Comparison of ENCODE assay signal across 8 mouse cellular contexts in the genomic region with DNA sequence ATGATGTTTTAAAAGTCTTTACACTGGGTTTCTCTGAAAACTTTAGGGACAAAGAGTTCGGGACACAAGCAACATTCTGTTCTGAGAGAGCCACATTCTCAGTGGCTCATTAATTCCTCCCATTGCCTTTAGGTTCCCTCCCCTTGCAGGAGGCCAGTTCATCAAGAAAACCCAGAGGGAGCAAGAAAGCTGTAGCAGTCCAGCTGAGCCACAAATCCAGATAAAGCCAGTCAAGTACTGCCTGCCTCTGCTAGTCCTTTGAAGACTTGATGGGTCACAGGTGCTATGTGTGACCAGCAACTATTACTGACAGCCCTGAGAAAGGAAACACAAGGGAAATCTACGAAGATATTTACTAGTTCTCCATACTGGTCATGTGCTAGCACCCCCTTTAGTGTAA.
A peak's percentile ranks its signal among the peaks of the same experiment; 100 is the strongest.
DNase-seq lines count a peak whose midpoint lies in the region; ATAC-seq lines count a peak whose summit lies in the region.

No protein-coding gene starts in this region.

- H3K36me3 ChIP-seq in forebrain, embryonic 14.5 days (ENCODE audit: control insufficient read depth, insufficient read depth, low read length), result no peaks in the 10 kb centered on the region
- no peaks in the 10 kb centered on the region for H3K36me3 ChIP-seq in forebrain, embryonic 10.5 days (replicated peaks)
- H3K36me3 ChIP-seq in hindbrain, embryonic 13.5 days, result no peaks in the 10 kb centered on the region

- no peak overlapping the region for H3K4me3 ChIP-seq in forebrain, embryonic 14.5 days (ENCODE audit: low read depth, low read length)
- H3K4me3 ChIP-seq in forebrain, embryonic 10.5 days, result no peak overlapping the region
- H3K4me3 ChIP-seq in hindbrain, embryonic 13.5 days, result no peak overlapping the region

- no peak for DNase-seq in forebrain, embryonic 14.5 days (ENCODE audit: low spot score)
- no peak for DNase-seq in forebrain, embryonic 10.5 days (ENCODE audit: extremely low spot score, low spot score)
- DNase-seq in adipocyte (ENCODE audit: low spot score), result peak; percentile 10
- peak; percentile 36 for DNase-seq in mesoderm, embryonic 11.5 days (ENCODE audit: low read depth, low spot score)
- DNase-seq in layer of hippocampus, adult 9-10 months (ENCODE audit: low spot score), result no peak
- no peak for DNase-seq in gastrocnemius, postnatal 10 days

- H3K4me1 ChIP-seq in forebrain, embryonic 14.5 days (ENCODE audit: control insufficient read depth, insufficient read depth, low read length), result peaks cover 33% of the 10 kb centered on the region
- H3K4me1 ChIP-seq in forebrain, embryonic 10.5 days, result peaks cover 20% of the 10 kb centered on the region
- H3K4me1 ChIP-seq in hindbrain, embryonic 13.5 days (replicated peaks), result peaks cover 26% of the 10 kb centered on the region

- no peak overlapping the region for H3K27ac ChIP-seq in forebrain, embryonic 14.5 days (ENCODE audit: low read depth, low read length)
- H3K27ac ChIP-seq in forebrain, embryonic 10.5 days, result no peak overlapping the region
- H3K27ac ChIP-seq in hindbrain, embryonic 13.5 days, result no peak overlapping the region; the same call in 1 of the 2 replicates

- H3K4me2 ChIP-seq in forebrain, embryonic 14.5 days (ENCODE audit: low read length), result no peak overlapping the region
- H3K4me2 ChIP-seq in hindbrain, embryonic 13.5 days, result no peak overlapping the region

- no peaks in the 10 kb centered on the region for H3K27me3 ChIP-seq in forebrain, embryonic 14.5 days (replicated peaks; ENCODE audit: control insufficient read depth, insufficient read depth, low read length)
- no peaks in the 10 kb centered on the region for H3K27me3 ChIP-seq in forebrain, embryonic 10.5 days (ENCODE audit: poor library complexity, severe bottlenecking)
- H3K27me3 ChIP-seq in hindbrain, embryonic 13.5 days, result no peaks in the 10 kb centered on the region

- no peaks in the 10 kb centered on the region for H3K9me3 ChIP-seq in forebrain, embryonic 14.5 days (replicated peaks; ENCODE audit: control insufficient read depth, low read length)
- no peaks in the 10 kb centered on the region for H3K9me3 ChIP-seq in forebrain, embryonic 10.5 days
- no peaks in the 10 kb centered on the region for H3K9me3 ChIP-seq in hindbrain, embryonic 13.5 days

- ATAC-seq in forebrain, embryonic 14.5 days, result 0 out of 2 replicates have a peak, but pooled peaks have one; percentile 18
- peak; percentile 23; the same call in 1 of the 2 replicates for ATAC-seq in hindbrain, embryonic 13.5 days (ENCODE audit: low FRiP score)
- ATAC-seq in megakaryocyte progenitor cell, adult 5-6 weeks (replicated peaks; ENCODE audit: poor library complexity), result no peak

- H3K9ac ChIP-seq in forebrain, embryonic 14.5 days (ENCODE audit: low read length), result no peak overlapping the region
- H3K9ac ChIP-seq in hindbrain, embryonic 13.5 days, result no peak overlapping the region

- 25% methylated on average over 2 of the region's 2 CpGs for WGBS in forebrain, embryonic 14.5 days
- WGBS in forebrain, embryonic 10.5 days, result 40% methylated on average over 2 of the region's 2 CpGs
- 32% methylated on average over 2 of the region's 2 CpGs for WGBS in hindbrain, embryonic 13.5 days

Comparison
In these comparisons a context has a peak if more than half of its experiments do, and no peak if none do; other contexts are left out.
1. DNase-seq: peak in adipocyte (single experiment) and mesoderm, embryonic 11.5 days (single experiment); none in forebrain, embryonic 14.5 days (single experiment), forebrain, embryonic 10.5 days (single experiment), layer of hippocampus, adult 9-10 months (single experiment) and gastrocnemius, postnatal 10 days (single experiment).